Mouse (Mus musculus) NIH3T3 (cell line): ENCODE measurements around the gene Slc9a3r1.
A peak's percentile ranks its signal among the peaks of the same experiment; 100 is the strongest.

Experiments
- DNase-seq: peaks from one replicate; pipeline ENCODE4 v3.0.0-alpha.2; 2012; ENCODE audit warnings: low read depth

The Slc9a3r1 gene

DNA sequence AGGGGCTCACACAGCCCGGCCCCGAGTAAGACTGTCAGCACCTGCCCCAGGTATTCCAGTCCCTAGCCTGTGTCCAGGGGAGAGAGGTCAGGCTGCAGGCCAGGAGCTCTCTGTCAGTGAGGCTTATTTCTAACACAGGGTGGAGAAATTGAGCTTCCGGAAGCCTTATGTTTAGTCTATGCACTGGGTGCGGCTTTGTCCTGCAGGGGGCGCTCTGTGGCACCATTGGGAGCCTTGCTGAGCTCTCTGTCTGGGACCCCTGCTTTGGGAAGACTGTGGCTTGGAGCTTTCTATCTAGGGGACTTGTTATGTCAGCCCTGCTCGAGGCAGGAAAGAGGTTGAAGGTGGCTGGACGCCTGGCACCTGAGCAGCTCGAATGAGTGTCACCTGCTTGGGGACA is 61.7 kb downstream of the Slc9a3r1 start:
- DNase-seq: peak; percentile 50

DNA sequence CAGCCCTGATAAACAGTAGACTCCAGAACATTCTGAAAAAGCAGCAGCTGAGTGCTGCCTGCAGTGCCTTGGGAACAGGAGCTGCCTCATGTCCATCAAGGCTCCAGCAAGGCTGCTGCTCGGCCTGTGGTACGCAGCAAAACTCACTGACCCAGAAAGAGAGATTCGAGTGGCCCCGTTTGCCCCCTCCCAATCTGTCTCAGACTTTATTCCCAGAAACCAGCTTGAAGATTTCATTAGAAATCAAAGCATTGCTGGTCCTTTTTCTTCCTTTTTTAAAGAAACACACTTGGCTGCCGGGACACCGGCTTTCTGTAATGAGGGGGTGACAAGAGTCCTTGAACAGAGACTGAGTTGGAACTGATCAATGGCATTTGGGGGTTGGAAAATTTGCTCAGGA is 62.2 kb downstream of the Slc9a3r1 start:
- no peak for DNase-seq

DNA sequence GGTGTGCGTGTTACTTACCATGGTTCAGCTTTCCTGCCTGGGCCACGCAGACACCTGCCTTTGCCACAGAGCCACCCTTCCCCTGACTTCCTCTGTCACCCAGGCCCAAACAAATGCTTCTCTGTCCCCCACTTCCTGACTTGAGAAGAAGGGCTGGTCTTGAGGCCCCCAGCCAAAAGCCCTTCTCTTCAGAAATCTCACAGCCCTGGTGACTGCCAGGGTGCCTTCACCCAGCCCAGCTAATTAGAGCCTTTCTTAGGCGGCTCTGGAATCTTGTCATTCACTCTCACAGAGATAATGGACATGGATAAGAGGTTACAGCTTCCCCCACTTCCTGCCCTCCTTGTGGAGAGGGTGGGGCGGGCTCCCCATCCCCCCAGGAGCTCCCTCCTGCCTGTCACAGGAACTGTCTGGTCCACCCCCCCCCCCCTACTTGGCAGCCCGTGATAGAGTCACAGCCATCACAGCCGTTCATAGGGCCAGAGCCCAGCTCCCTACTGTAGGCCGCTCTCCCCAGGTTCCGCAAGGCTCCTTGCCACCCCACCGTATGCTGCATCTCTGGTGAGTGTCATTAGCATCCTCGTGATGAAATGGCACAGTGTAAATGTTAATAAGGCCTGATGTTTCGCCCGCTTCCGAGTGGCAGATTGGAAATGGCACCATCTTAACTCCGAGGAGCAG is 63.8 kb downstream of the Slc9a3r1 start:
- DNase-seq: no peak

DNA sequence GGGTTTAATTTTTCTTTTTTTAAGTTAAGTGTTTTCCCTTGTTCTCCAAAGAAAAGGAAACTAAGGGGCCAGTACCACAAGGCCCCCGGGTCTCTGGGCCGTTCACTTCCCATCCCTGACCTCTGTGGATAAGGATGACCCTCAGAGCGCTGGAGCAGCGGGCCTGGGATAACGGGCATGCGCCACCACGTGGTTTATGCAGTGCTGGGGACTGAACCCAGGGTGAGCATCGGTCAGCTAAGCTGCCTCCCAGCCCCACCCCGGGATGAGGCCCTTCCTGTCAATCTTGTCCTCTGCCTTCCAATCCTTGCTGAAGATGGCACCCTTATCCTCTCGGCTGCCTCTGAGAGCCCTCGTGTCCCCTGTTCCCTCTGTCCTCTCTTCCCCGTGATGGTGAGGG is 64.5 kb downstream of the Slc9a3r1 start:
- DNase-seq: no peak

DNA sequence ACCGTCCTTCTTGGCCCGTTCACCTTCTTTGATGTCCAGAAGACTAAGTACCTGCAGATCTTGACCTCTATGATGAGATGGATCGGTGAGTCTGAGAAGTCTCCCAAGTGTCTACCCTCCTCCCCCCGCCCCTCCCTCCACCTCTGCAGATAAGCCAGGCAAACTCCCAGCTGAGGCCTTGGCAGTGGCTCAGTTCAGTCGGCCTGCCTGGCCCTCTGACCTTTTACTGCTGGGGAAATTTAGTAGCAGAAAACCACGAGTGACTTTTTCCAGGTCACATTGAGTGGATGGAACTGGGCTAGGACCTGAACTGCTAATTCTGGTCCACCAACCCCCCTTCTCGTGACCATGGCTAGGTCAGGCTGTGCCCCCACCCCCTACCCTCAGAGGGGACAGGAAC is 65.3 kb downstream of the Slc9a3r1 start:
- no peak for DNase-seq

DNA sequence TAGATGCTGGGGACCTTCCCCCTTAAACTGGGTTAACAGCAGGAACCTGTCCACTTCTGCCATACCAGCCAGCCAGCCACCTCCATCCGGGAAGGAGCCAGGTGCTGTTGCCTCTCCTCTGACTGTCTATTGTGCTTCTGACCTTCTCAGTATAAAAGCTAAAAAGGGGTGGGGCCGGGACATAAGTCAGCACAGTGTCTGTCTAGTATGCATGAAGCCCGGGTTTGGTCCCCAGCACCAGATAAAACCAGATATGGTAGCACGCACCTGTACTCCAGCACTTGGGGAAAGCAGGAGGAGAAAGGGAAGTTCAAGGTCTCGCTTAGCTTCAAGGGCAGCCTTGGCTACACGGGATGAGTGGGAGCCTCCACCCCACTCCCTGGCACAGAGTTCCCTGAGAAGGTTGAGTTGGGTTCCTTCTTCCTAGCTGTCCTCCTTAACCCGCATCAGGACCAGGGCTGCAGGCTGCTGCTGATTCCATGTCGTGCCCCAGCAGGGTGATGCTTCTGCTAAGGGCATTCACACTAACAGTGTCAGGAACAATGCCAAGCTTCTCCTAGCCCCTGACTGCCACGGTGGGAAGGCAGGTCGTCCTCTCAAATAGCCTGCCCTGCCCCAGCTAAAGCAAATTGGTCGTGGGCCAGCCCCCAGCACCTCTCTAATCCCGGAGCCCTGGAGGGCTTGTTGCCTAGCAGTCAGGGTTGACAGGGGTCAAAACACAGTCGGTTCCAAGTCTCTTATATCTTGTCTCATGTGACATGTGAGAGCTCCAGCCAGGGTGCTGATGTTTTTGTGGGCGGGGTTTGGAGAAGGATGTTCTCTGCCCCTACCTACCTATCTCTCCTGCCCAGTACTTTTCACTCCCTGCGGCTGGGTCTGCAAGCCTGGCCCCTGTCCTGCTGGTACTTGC is 66.1 kb downstream of the Slc9a3r1 start:
- no peak for DNase-seq
